Mouse (Mus musculus): ENCODE data around the gene Atm.

Gene Atm

GRCm38 (mm10) chr9:53408953-53409361 is 127.6 kb downstream of the Atm start:
- no peak for DNase-seq (ENCODE audit: low spot score in 2 of 2)

- peak in 1 of 2 experiments; percentile 30 for DNase-seq (ENCODE audit: low spot score in 2 of 2)
Observed at GRCm38 (mm10) chr9:53408548-53408947, 128.0 kb downstream of the Atm start.

GRCm38 (mm10) chr9:53404753-53405722 is 131.5 kb downstream of the Atm start:
- DNase-seq (ENCODE audit: low spot score in 2 of 2) = peak; percentile 68 to 79

- DNase-seq (ENCODE audit: low spot score in 2 of 2) = no peak
Observed at GRCm38 (mm10) chr9:53404050-53404752, 132.3 kb downstream of the Atm start.

GRCm38 (mm10) chr9:53402991-53403390 is 133.5 kb downstream of the Atm start:
- no peak for DNase-seq (ENCODE audit: low spot score in 2 of 2)

GRCm38 (mm10) chr9:53402291-53402711 is 134.2 kb downstream of the Atm start, which contains the start of gene 4930550C14Rik:
4930550C14Rik (plus strand) TSS chr9:53402325.
- DNase-seq (ENCODE audit: low spot score in 2 of 2) = no peak

GRCm38 (mm10) chr9:53401146-53401545 is 135.4 kb downstream of the Atm start:
- DNase-seq (ENCODE audit: low spot score in 2 of 2) = no peak

GRCm38 (mm10) chr9:53400696-53401095 is 135.8 kb downstream of the Atm start:
- no peak for DNase-seq (ENCODE audit: low spot score in 2 of 2)

GRCm38 (mm10) chr9:53399537-53399936 is 137.0 kb downstream of the Atm start:
- no peak for DNase-seq (ENCODE audit: low spot score in 2 of 2)

- peak; percentile 37 to 81 for DNase-seq (ENCODE audit: low spot score in 2 of 2)
Observed at GRCm38 (mm10) chr9:53398388-53398700, 138.2 kb downstream of the Atm start.

GRCm38 (mm10) chr9:53397685-53398387 is 138.7 kb downstream of the Atm start:
- no peak for DNase-seq (ENCODE audit: low spot score in 2 of 2)

GRCm38 (mm10) chr9:53390136-53390535 is 146.4 kb downstream of the Atm start:
- no peak for DNase-seq (ENCODE audit: low spot score in 2 of 2)

Data from spleen, postnatal 4 days (tissue).